Mouse (Mus musculus): ENCODE results near the gene Gcnt3. TPM values are rescaled to one million over a fixed set of nuclear protein-coding genes. Genes with fewer than 3 reads are reported as not detected.
A peak's percentile ranks its signal among the peaks of the same experiment; 100 is the strongest.

Gcnt3 gene
- polyA plus RNA-seq, 1 experiment from 2014 or later: 9.8 TPM

DNA sequence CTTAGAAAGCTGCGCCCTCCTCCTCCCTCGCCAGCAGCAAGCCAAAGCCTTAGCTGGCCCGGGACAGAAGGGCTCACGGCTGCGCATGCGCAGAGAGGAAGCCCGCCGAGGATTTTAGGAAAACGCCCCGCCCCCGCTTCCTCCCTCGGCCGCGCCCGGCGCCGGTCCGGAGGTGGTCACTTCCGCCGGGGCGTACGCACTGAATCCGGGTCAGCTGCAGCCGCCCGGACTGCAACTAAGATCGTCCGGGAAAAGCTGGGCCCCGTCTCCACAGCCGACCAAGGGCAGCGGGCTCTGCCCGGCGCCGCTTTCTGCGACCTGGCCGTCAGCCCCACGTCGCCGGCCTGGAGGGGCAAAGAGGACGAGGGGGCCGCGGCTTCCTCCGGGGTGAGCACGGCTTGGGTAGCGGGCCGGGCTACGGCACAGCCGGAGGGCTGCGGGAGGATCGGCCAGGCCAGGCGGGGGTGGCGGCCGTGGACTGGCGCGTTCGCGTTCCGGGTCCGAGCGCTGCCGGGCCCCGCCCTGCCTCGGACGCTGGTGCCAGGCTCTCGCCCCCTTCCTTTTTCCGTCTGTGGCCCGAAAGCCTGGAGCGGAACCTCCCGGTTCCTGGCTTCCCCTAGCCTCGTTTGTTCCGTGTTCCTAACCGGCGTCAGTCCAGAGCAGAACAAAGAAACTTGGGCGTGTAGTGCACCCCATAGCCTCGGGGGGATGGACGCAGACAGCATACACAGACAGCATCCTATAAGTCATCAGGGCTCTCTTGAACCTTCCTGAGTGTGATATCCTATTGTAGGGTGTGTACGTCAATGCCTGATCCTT, 48.4 kb downstream of the Gcnt3 start, which contains the start of gene Bnip2:
Gene Bnip2, plus strand, starts transcription at position 164 of the 819 bp plus-strand sequence.
- Histone ChIP-seq H3K9ac (replicated peaks; ENCODE audit: low read depth, low read length) (peak within 1 kb of the TSS; percentile 99), H3K36me3 (ENCODE audit: control insufficient read depth, insufficient read depth, low read length) (no peaks in the 10 kb centered on the region), H3K27ac (ENCODE audit: low read length) (peak within 1 kb of the TSS; percentile 91), H3K9me3 (ENCODE audit: control insufficient read depth, low read depth, low read length) (no peaks in the 10 kb centered on the region), H3K4me1 (ENCODE audit: control insufficient read depth, insufficient read depth, low read length) (peaks cover 36% of the 10 kb centered on the region), H3K4me2 (replicated peaks; ENCODE audit: low read depth, low read length) (peak within 1 kb of the TSS; percentile 61), H3K4me3 (ENCODE audit: low read depth, low read length) (peak within 1 kb of the TSS; percentile 99), H3K27me3 (ENCODE audit: control insufficient read depth, insufficient read depth, low read length) (no peaks in the 10 kb centered on the region)
- peak; percentile 94 for ATAC-seq (ENCODE audit: insufficient number of reproducible peaks, insufficient read depth, low FRiP score, low read depth)
- under 1% methylated on average over 76 of the region's 76 CpGs for WGBS

DNA sequence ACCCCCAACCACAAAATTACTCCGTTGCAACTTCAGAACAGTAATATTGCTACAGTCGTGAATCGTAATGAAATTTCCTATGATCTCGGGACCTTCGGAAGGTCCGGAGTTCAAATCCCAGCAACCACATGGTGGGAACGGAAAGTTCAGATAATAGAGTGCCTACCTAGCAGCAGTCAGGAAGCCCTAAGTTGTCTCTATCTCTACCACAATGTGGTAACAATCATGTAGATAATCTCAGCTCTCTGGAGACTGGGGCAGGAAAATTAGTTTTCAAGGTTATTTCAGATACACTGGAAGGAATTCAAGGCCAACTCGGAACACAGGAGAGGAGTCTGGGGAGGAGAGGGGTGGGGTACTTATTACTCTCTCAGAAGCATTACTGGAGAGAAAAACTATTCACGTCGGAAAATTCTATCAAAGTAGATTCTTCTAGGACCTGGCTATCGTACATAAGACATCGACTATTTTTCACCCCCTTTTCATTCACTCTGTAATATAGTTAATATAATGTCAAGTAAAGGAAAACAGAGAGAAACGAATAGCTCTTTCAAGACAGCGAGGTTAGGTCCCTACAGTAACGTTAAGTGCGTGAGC, 49.1 kb downstream of the Gcnt3 start:
- Histone ChIP-seq H3K4me1 (ENCODE audit: control insufficient read depth, insufficient read depth, low read length) (peaks cover 36% of the 10 kb centered on the region), H3K36me3 (ENCODE audit: control insufficient read depth, insufficient read depth, low read length) (no peaks in the 10 kb centered on the region), H3K27ac (ENCODE audit: low read length) (peak overlapping the region; percentile 91), H3K4me2 (replicated peaks; ENCODE audit: low read depth, low read length) (peak overlapping the region; percentile 29), H3K9me3 (ENCODE audit: control insufficient read depth, low read depth, low read length) (no peaks in the 10 kb centered on the region), H3K4me3 (ENCODE audit: low read depth, low read length) (peak overlapping the region; percentile 99), H3K9ac (replicated peaks; ENCODE audit: low read depth, low read length) (peak overlapping the region; percentile 99; the same call in 1 of the 2 replicates), H3K27me3 (ENCODE audit: control insufficient read depth, insufficient read depth, low read length) (no peaks in the 10 kb centered on the region)
- no peak for ATAC-seq (ENCODE audit: insufficient number of reproducible peaks, insufficient read depth, low FRiP score, low read depth)
- 31% methylated on average over 16 of the region's 16 CpGs for WGBS

DNA sequence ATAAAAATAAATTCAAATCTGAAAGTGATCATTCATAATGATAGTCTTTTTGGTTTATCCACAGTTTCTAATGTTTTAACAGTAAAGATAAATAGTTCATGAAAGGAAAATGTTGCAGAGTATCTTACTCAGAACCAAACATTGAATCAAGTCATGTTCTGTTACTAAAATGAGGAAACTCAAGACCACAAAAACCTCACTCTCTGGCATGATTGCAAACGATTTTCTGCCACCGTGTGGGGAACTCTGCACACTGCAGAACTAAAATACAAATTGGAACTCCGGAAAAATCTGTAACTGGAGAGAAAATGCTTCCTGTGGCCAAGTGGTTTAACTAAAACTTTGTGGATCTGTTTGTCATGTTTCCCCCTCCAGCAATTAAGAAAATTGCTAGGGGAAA, 50.3 kb downstream of the Gcnt3 start:
- Histone ChIP-seq H3K4me1 (ENCODE audit: control insufficient read depth, insufficient read depth, low read length) (peaks cover 27% of the 10 kb centered on the region), H3K9ac (replicated peaks; ENCODE audit: low read depth, low read length) (no peak overlapping the region), H3K4me3 (ENCODE audit: low read depth, low read length) (no peak overlapping the region), H3K36me3 (ENCODE audit: control insufficient read depth, insufficient read depth, low read length) (no peaks in the 10 kb centered on the region), H3K27ac (ENCODE audit: low read length) (no peak overlapping the region), H3K27me3 (ENCODE audit: control insufficient read depth, insufficient read depth, low read length) (no peaks in the 10 kb centered on the region), H3K4me2 (replicated peaks; ENCODE audit: low read depth, low read length) (no peak overlapping the region), H3K9me3 (ENCODE audit: control insufficient read depth, low read depth, low read length) (no peaks in the 10 kb centered on the region)
- no peak for ATAC-seq (ENCODE audit: insufficient number of reproducible peaks, insufficient read depth, low FRiP score, low read depth)
- WGBS: under 1% methylated on average over 3 of the region's 3 CpGs

DNA sequence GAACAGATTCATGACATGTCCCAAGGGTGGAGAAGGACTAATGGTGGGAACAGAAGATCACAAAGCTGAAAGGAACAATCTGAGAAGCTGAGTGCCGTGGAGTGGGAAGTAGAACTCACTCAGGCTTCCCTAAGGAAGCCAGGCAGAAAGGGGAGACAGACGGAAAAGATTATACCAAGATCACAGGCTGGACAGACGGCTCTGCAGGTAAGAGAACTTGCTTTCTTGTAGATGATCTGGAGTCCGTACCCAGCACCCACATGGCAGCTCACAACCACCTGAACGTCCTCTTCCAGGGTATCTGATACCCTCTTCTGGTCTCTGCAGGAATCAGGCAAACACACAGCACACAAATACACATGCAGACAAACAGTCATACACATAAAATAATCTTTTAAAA, 51.3 kb downstream of the Gcnt3 start:
- Histone ChIP-seq H3K9ac (replicated peaks; ENCODE audit: low read depth, low read length) (no peak overlapping the region), H3K4me1 (ENCODE audit: control insufficient read depth, insufficient read depth, low read length) (peaks cover 17% of the 10 kb centered on the region), H3K27me3 (ENCODE audit: control insufficient read depth, insufficient read depth, low read length) (no peaks in the 10 kb centered on the region), H3K4me3 (ENCODE audit: low read depth, low read length) (no peak overlapping the region), H3K9me3 (ENCODE audit: control insufficient read depth, low read depth, low read length) (no peaks in the 10 kb centered on the region), H3K36me3 (ENCODE audit: control insufficient read depth, insufficient read depth, low read length) (no peaks in the 10 kb centered on the region), H3K4me2 (replicated peaks; ENCODE audit: low read depth, low read length) (no peak overlapping the region), H3K27ac (ENCODE audit: low read length) (no peak overlapping the region)
- ATAC-seq (ENCODE audit: insufficient number of reproducible peaks, insufficient read depth, low FRiP score, low read depth): no peak
- WGBS: 80% methylated on average over 5 of the region's 5 CpGs

DNA sequence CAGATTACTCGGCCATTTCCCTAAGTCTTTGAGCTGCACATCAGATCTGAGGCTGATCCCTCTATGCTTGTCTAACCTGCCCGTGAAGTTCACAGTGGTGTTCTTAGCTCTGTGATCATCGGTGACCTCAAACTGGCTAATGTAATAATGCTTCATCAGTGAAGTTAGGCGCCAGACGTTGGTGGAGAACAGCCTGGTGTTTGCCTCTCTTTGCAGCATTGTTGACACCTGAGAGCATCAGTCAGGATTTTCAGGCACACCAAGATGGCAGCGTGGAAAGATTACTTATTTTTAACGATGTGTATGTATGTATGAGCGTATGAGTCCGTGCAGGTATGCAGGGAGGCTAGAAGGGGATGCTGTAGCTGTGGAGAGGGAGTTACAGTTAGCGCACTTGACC, 51.8 kb downstream of the Gcnt3 start:
- 74% methylated on average over 10 of the region's 10 CpGs for WGBS
- Histone ChIP-seq H3K9ac (replicated peaks; ENCODE audit: low read depth, low read length) (no peak overlapping the region), H3K4me3 (ENCODE audit: low read depth, low read length) (no peak overlapping the region), H3K4me1 (ENCODE audit: control insufficient read depth, insufficient read depth, low read length) (peaks cover 12% of the 10 kb centered on the region), H3K4me2 (replicated peaks; ENCODE audit: low read depth, low read length) (no peak overlapping the region), H3K36me3 (ENCODE audit: control insufficient read depth, insufficient read depth, low read length) (no peaks in the 10 kb centered on the region), H3K9me3 (ENCODE audit: control insufficient read depth, low read depth, low read length) (no peaks in the 10 kb centered on the region), H3K27ac (ENCODE audit: low read length) (no peak overlapping the region), H3K27me3 (ENCODE audit: control insufficient read depth, insufficient read depth, low read length) (no peaks in the 10 kb centered on the region)
- no peak for ATAC-seq (ENCODE audit: insufficient number of reproducible peaks, insufficient read depth, low FRiP score, low read depth)

DNA sequence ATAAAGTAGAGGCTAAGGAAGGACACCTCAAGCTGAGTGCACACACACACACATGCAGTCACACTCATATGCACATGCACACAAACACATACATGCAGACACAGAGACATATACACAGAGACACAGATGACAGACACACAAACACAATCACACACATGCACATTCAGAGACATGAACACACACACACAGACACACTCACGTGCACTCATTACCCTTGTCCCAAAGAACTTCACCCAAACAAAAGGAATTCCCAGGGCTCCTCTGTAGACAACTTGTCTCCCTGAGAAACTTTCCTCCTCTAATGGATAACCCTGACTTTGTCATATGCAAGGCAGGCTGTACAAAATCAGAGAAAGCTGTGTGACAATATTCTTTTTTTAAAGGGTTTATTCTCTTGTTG, 52.4 kb downstream of the Gcnt3 start:
- Histone ChIP-seq H3K27ac (ENCODE audit: low read length) (no peak overlapping the region), H3K4me2 (replicated peaks; ENCODE audit: low read depth, low read length) (no peak overlapping the region), H3K36me3 (ENCODE audit: control insufficient read depth, insufficient read depth, low read length) (no peaks in the 10 kb centered on the region), H3K4me3 (ENCODE audit: low read depth, low read length) (no peak overlapping the region), H3K4me1 (ENCODE audit: control insufficient read depth, insufficient read depth, low read length) (peaks cover 7% of the 10 kb centered on the region), H3K9me3 (ENCODE audit: control insufficient read depth, low read depth, low read length) (no peaks in the 10 kb centered on the region), H3K27me3 (ENCODE audit: control insufficient read depth, insufficient read depth, low read length) (no peaks in the 10 kb centered on the region), H3K9ac (replicated peaks; ENCODE audit: low read depth, low read length) (no peak overlapping the region)
- no peak for ATAC-seq (ENCODE audit: insufficient number of reproducible peaks, insufficient read depth, low FRiP score, low read depth)
- WGBS: 88% methylated on average over 1 of the region's 1 CpGs

Other genes with a start within 250 kb of the Gcnt3 start
- 119 and 120 TPM in 2 replicates for gene Bnip2, start 48.6 kb downstream of the Gcnt3 start, polyA plus RNA-seq (2014; fragmentation: Nextera tagmentation; extraction: Ambion mirVana)
- 207 and 215 TPM in 2 replicates for gene Gtf2a2, start 25.5 kb downstream of the Gcnt3 start, polyA plus RNA-seq (2014; fragmentation: Nextera tagmentation; extraction: Ambion mirVana)
- 4.6 and 8.5 TPM in 2 replicates for gene Fam81a, start 104.5 kb upstream of the Gcnt3 start, polyA plus RNA-seq (2014; fragmentation: Nextera tagmentation; extraction: Ambion mirVana)
- 23.2 and 30.1 TPM in 2 replicates for gene Myo1e, start 169.3 kb upstream of the Gcnt3 start, polyA plus RNA-seq (2014; fragmentation: Nextera tagmentation; extraction: Ambion mirVana)

All from stomach, embryonic 14.5 days (tissue).